Mouse (Mus musculus) ES-Bruce4 (cell line): ENCODE results near the gene Jund.
A peak's percentile ranks its signal among the peaks of the same experiment; 100 is the strongest.

Experiments used
- CTCF ChIP-seq: IDR thresholded peaks from one replicate; pipeline ENCODE4 v1.8.1; 2011; ENCODE audit warnings: low read depth, low read length
- EP300 ChIP-seq: IDR thresholded peaks from 2 replicates; pipeline ENCODE4 v1.6.1; 2011; ENCODE audit warnings: low read depth, low read length; ENCODE audit not compliant: insufficient read depth

- TF ChIP-seq CTCF = no peak
- TF ChIP-seq EP300 = 0 out of 2 replicates have a peak, but pooled peaks have one; percentile 8
Measured at GRCm38 (mm10) chr8:70679404-70679803, 19.3 kb upstream of the Jund start.
